Mouse (Mus musculus) neural tube, embryonic 13.5 days (tissue): ENCODE measurements around the gene Aqp6. TPM values are rescaled to one million over a fixed set of nuclear protein-coding genes. Genes with fewer than 3 reads are reported as not detected.

Experiments
- ATAC-seq: fragments of 200-750 bp; cut with Nextera tagmentation; 2 replicates; pipeline ENCODE4 v1.8.0; 2017; ENCODE audit warnings: low read depth, mild to moderate bottlenecking, moderate TSS enrichment, moderate library complexity
- H3K27ac ChIP-seq: fragments of 300-500 bp; sonication (generic); replicated peaks from 2 replicates; pipeline ENCODE4 v1.5.1; 2015; ENCODE audit warnings: moderate library complexity, mild to moderate bottlenecking, inconsistent platforms
- H3K27me3 ChIP-seq: fragments of 300-500 bp; sonication (generic); 2 replicates; pipeline ENCODE4 v1.6.1; 2015; ENCODE audit warnings: mild to moderate bottlenecking, inconsistent platforms
- H3K36me3 ChIP-seq: fragments of 300-500 bp; sonication (generic); 2 replicates; pipeline ENCODE4 v1.6.1; 2015; ENCODE audit warnings: mild to moderate bottlenecking, inconsistent platforms
- H3K4me1 ChIP-seq: fragments of 300-500 bp; sonication (generic); replicated peaks from 2 replicates; pipeline ENCODE4 v1.6.1; 2015; ENCODE audit warnings: inconsistent platforms
- H3K4me2 ChIP-seq: fragments of 300-500 bp; sonication (generic); 2 replicates; pipeline ENCODE4 v1.6.1; 2015; ENCODE audit warnings: inconsistent platforms, mild to moderate bottlenecking, moderate library complexity
- H3K4me3 ChIP-seq: fragments of 300-500 bp; sonication (generic); 2 replicates; pipeline ENCODE4 v1.5.1; 2015; ENCODE audit warnings: mild to moderate bottlenecking, inconsistent platforms
- H3K9ac ChIP-seq: fragments of 300-500 bp; sonication (generic); 2 replicates; pipeline ENCODE4 v1.6.1; 2015; ENCODE audit warnings: moderate library complexity, mild to moderate bottlenecking, inconsistent platforms
- H3K9me3 ChIP-seq: fragments of 300-500 bp; sonication (generic); 2 replicates; pipeline ENCODE4 v1.6.1; 2016; ENCODE audit warnings: inconsistent platforms
- WGBS: fragments of 180-500 bp; shearing (Covaris S2); methylation state at CpG from one replicate; pipeline ENCODE4 v1.1.7; 2015; 5-methylcytosine and 5-hydroxymethylcytosine counted together
- polyA plus RNA-seq: library from polyadenylated mRNA; unstranded; fragments of >200 nt; fragmentation: Nextera tagmentation; extraction: Ambion mirVana; gene quantifications from 2 replicates; pipeline ENCODE4 v1.2.1, GENCODE M21; 2015

Aqp6 gene
- polyA plus RNA-seq, 1 experiment from 2014 or later = 3.6 TPM

GRCm38 (mm10) chr15:99602206-99602820 is 1.1 kb downstream of the Aqp6 start:
- H3K4me1 ChIP-seq = peaks cover 78% of the 10 kb centered on the region
- H3K27ac ChIP-seq = peak overlapping the region; percentile 87
- WGBS = 63% methylated on average over 17 of the region's 17 CpGs

DNA sequence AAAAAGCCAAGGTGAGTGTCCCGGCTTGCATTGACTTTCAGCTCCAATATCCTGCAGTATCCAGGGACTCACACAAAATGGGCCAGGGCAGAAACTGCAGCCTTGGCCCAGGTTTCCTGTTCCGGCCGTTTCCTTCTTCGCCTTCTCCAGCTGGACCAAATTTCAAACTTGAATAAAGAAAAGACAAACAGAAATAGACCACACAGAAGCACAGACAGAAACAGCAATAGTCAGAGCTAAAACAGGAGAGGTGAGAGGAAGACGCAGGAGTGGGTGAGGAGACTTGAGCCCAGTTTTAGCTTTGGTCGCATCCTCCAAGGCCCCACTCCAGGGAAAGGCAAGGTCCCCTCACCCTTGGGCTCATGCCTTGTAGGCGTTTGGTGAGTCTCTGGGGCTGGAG is 2.0 kb downstream of the Aqp6 start:
- Histone ChIP-seq H3K4me3 (no peak overlapping the region), H3K9me3 (no peaks in the 10 kb centered on the region), H3K27me3 (peaks cover 3% of the 10 kb centered on the region; the same call in 1 of the 2 replicates), H3K4me2 (no peak overlapping the region), H3K4me1 (peaks cover 80% of the 10 kb centered on the region), H3K27ac (peak overlapping the region; percentile 87), H3K9ac (no peak overlapping the region), H3K36me3 (no peaks in the 10 kb centered on the region)
- WGBS = 84% methylated on average over 7 of the region's 7 CpGs
- ATAC-seq = no peak

More at GRCm38 (mm10) chr15:99602206-99602820, 1.1 kb downstream of the Aqp6 start:
- no peak for ATAC-seq
- 0 out of 2 replicates have a peak overlapping the region, but pooled peaks have one; percentile 38 for H3K9ac ChIP-seq
- no peak overlapping the region for H3K4me3 ChIP-seq
- no peaks in the 10 kb centered on the region for H3K36me3 ChIP-seq
- peaks cover 3% of the 10 kb centered on the region; the same call in 1 of the 2 replicates for H3K27me3 ChIP-seq
- H3K4me2 ChIP-seq = no peak overlapping the region
- H3K9me3 ChIP-seq = no peaks in the 10 kb centered on the region

DNA sequence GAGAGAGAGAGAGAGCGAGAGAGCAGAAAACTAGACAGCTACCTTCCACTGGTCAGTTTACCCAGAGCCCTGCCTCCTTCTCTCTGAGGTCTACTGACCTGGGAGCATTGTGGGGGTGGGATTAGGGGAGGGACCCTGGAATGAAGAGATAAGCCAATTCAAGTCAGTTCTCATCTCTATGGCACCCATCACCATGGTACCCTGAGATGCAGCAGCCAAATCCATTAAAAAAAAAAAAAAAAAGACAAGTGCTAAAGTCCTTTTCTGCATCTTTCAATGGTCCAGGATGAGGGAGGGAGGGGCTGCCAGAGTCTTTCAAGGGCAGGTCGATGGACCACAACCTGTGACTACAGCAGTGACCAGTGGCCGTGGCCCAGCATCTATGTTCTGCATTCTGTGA is 4.4 kb downstream of the Aqp6 start:
- Histone ChIP-seq H3K27me3 (peaks cover 3% of the 10 kb centered on the region; the same call in 1 of the 2 replicates), H3K4me3 (no peak overlapping the region), H3K4me2 (no peak overlapping the region), H3K4me1 (peaks cover 73% of the 10 kb centered on the region), H3K9me3 (no peaks in the 10 kb centered on the region), H3K9ac (no peak overlapping the region), H3K36me3 (no peaks in the 10 kb centered on the region), H3K27ac (0 out of 2 replicates have a peak overlapping the region, but pooled peaks have one; percentile 9)
- WGBS = 66% methylated on average over 3 of the region's 3 CpGs
- ATAC-seq = no peak

DNA sequence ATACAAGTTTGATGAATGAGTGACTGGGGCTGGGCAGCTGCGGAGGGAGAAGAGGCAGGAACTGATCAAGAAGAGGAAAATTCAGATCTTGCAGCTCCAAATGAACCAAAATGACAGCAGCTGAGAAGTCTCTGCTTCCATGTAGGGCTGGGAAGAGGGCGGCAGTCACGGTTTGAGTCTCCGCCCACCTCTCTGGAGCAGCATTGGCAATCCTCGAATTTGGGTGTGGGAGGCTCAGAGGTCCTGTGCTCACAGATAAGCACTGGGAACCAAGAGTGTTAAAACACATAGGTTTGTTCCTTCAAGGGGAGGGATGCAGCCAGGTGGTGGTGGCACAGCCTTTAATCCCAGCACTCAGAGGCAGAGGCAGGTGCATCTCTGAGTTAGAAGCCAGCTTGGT is 5.3 kb downstream of the Aqp6 start:
- 29% methylated on average over 5 of the region's 5 CpGs for WGBS
- H3K9me3 ChIP-seq = no peaks in the 10 kb centered on the region
- no peak for ATAC-seq
- no peak overlapping the region for H3K4me3 ChIP-seq
- peak overlapping the region; percentile 38; the same call in 1 of the 2 replicates for H3K27ac ChIP-seq
- H3K27me3 ChIP-seq = peaks cover 3% of the 10 kb centered on the region; the same call in 1 of the 2 replicates
- H3K4me2 ChIP-seq = no peak overlapping the region
- H3K9ac ChIP-seq = no peak overlapping the region
- H3K36me3 ChIP-seq = no peaks in the 10 kb centered on the region
- peaks cover 71% of the 10 kb centered on the region for H3K4me1 ChIP-seq

DNA sequence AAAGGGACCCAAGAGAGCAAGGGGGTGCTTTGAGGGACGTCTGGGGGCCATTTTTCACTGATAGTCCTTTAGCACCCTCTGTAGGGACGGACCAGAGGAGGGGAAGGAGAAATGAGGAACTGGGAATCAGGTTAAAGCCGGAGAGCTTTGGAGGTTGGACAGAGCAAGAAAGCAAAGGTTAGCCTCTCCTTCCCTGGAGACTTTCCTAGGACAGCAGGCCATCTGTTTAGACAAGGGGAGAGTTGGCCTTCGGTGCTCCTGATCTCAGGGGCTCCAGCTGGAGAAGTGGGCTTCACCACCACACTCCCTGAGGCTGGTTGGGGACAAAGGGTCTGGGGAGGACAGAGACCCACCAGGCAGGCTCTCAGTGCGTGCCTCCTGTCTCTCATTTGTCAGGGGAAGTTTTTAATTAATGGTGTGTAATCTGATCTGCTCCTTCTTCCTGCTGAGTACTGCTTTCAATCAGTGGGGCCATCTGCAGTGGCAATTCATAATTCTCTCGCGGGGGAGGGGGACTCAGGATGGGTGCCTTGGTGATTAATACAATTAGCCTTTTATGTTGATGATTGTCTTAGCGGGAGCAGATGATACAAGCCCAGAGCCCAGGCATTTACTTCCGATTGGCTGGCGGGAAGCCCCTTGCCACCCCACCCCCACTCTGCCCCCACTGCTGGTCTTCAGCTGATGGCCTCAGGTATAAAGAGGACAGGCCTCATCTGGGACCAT is 6.4 kb downstream of the Aqp6 start:
- Histone ChIP-seq H3K9me3 (no peaks in the 10 kb centered on the region), H3K4me2 (no peak overlapping the region), H3K36me3 (no peaks in the 10 kb centered on the region), H3K27ac (peak overlapping the region; percentile 64), H3K4me1 (peaks cover 69% of the 10 kb centered on the region), H3K4me3 (no peak overlapping the region), H3K27me3 (peaks cover 3% of the 10 kb centered on the region; the same call in 1 of the 2 replicates), H3K9ac (no peak overlapping the region)
- WGBS = 10% methylated on average over 10 of the region's 10 CpGs
- ATAC-seq = peak; percentile 74

DNA sequence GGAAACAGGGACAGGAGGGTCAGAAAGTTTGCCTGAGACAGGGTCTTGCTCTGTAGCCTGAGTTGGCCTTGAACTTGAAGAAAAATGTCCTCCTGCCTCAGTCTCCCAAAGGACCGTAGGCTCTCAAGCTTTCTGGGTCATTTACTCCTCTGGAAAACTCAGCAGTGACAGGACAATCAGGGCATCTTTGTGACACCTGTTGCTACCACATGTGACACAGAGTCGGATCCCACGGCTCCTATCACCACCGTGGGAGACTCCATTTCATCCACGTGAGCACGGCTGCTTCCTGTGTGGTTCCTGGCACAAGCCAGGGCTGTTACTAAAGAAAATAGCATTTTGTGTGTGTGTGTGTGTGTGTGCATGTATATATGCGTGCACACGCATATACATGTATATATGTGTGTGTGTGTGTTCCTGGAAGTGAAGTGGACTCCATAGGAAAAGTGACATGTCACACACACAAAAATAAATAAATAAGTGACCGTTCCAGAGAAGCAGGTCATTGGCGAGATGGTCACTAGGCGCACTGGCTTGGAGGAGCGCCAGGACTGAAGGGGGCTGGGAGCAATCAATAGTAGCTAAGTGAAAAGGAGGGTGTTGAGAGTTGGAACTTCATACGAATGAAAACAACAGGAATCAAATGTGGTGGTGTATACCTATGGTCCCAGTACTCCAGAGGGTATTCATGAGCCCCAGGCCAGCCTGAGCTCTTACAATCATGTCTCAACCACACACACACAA is 7.4 kb downstream of the Aqp6 start:
- Histone ChIP-seq H3K4me1 (peaks cover 65% of the 10 kb centered on the region), H3K4me3 (no peak overlapping the region), H3K9me3 (no peaks in the 10 kb centered on the region), H3K27ac (peak overlapping the region; percentile 64), H3K27me3 (no peaks in the 10 kb centered on the region), H3K36me3 (no peaks in the 10 kb centered on the region), H3K9ac (no peak overlapping the region), H3K4me2 (no peak overlapping the region)
- WGBS = 64% methylated on average over 13 of the region's 13 CpGs
- ATAC-seq = no peak

DNA sequence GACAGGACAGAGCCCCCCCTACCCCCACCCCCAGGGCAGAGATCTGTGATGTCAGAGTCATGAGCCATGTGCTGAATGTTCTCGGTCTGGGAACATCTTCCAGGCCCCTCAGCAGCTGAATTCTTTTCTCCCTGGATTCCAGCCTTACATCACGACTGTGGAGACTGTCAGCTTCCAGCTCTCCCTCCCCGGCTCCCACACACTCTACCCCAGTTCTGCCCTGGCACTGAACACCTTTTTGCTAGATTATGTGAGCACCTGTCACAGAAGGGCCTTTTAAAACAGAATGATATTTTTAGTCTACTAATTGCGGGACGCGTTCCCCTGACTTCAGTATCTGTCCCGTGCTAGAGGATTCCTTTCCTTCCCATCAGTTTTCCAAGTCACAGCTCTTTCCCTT is 10.4 kb downstream of the Aqp6 start:
- Histone ChIP-seq H3K4me1 (peaks cover 62% of the 10 kb centered on the region), H3K4me2 (no peak overlapping the region), H3K36me3 (no peaks in the 10 kb centered on the region), H3K4me3 (no peak overlapping the region), H3K9me3 (no peaks in the 10 kb centered on the region), H3K27me3 (peaks cover 5% of the 10 kb centered on the region; the same call in 1 of the 2 replicates), H3K27ac (peak overlapping the region; percentile 59), H3K9ac (peak overlapping the region; percentile 54; the same call in 1 of the 2 replicates)
- no peak for ATAC-seq
- WGBS = 67% methylated on average over 7 of the region's 7 CpGs

DNA sequence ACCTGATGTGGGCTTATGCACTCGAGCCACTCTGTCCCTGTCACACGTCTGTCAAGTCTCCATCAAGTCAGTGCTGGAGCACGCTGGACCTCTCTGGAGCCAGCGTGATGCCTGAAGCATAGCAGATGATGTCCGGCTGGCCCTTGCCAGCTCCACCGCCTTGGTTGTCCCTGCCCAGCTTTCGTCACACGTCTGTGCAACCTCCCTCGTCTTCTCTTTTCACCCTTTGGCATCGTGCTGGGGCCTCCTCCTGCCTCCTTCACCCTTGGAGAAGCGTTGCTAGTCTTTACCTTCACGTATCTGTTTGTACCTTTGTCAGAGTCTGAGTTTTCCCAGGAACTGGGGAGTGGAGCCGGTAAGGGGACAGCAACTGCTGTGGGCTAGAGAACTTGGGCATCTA is 13.1 kb downstream of the Aqp6 start:
- ATAC-seq = no peak
- H3K9ac ChIP-seq = no peak overlapping the region
- peaks cover 5% of the 10 kb centered on the region; the same call in 1 of the 2 replicates for H3K27me3 ChIP-seq
- peak overlapping the region; percentile 76 for H3K27ac ChIP-seq
- WGBS = 80% methylated on average over 13 of the region's 13 CpGs
- no peak overlapping the region for H3K4me3 ChIP-seq
- H3K9me3 ChIP-seq = no peaks in the 10 kb centered on the region
- 0 out of 2 replicates have a peak, but pooled peaks cover 2% of the 10 kb centered on the region for H3K36me3 ChIP-seq
- peaks cover 45% of the 10 kb centered on the region for H3K4me1 ChIP-seq
- no peak overlapping the region for H3K4me2 ChIP-seq

DNA sequence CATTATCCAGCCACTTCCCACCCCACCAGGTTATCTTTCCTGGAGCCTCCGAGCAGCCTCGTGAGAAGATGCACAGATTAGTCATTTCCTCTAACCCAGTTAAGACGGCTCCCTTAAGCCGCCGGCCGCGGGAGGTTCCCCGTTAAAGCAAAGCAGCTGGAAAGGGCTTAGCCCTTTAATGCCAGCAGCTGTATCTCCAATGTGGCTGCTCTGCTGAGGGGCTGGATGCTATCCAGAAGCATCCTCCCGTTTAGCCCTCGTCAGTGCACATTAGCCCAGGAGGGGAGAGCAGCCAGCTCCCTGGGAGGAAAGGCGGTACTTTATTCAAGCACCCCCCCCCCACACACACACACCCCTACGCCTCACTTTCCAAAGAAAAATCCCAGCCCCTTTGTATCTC is 13.6 kb downstream of the Aqp6 start:
- H3K36me3 ChIP-seq = 0 out of 2 replicates have a peak, but pooled peaks cover 2% of the 10 kb centered on the region
- H3K4me1 ChIP-seq = peaks cover 50% of the 10 kb centered on the region
- H3K9ac ChIP-seq = peak overlapping the region; percentile 48
- H3K27me3 ChIP-seq = peaks cover 5% of the 10 kb centered on the region; the same call in 1 of the 2 replicates
- H3K27ac ChIP-seq = peak overlapping the region; percentile 76
- 16% methylated on average over 12 of the region's 12 CpGs for WGBS
- 0 out of 2 replicates have a peak overlapping the region, but pooled peaks have one; percentile 9 for H3K4me2 ChIP-seq
- H3K4me3 ChIP-seq = no peak overlapping the region
- peak; percentile 38; the same call in 1 of the 2 replicates for ATAC-seq
- H3K9me3 ChIP-seq = no peaks in the 10 kb centered on the region

DNA sequence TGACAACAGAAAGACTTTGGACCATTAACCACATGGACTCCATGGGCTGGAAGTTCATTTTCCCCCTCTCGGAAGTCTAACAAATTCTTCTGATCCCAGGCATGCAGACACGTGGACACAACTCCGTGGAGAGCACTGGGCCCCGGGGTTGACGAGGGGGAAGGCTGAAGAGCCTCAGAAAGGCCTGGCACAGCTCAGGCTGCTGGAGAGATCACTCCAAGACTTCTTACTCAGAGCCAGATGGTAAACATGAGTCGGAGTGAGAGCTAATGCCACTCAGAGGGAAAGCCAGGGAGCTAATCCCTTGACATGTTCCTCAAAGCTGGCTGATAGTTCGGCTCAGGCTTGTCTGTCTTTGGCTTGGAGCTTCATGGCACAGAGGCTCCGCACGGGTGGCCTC is 14.0 kb downstream of the Aqp6 start:
- ATAC-seq = no peak
- 72% methylated on average over 9 of the region's 9 CpGs for WGBS
- Histone ChIP-seq H3K4me1 (peaks cover 53% of the 10 kb centered on the region), H3K4me2 (0 out of 2 replicates have a peak overlapping the region, but pooled peaks have one; percentile 9), H3K4me3 (no peak overlapping the region), H3K36me3 (0 out of 2 replicates have a peak, but pooled peaks cover 3% of the 10 kb centered on the region), H3K27ac (peak overlapping the region; percentile 76), H3K27me3 (peaks cover 5% of the 10 kb centered on the region; the same call in 1 of the 2 replicates), H3K9me3 (no peaks in the 10 kb centered on the region), H3K9ac (peak overlapping the region; percentile 48; the same call in 1 of the 2 replicates)

DNA sequence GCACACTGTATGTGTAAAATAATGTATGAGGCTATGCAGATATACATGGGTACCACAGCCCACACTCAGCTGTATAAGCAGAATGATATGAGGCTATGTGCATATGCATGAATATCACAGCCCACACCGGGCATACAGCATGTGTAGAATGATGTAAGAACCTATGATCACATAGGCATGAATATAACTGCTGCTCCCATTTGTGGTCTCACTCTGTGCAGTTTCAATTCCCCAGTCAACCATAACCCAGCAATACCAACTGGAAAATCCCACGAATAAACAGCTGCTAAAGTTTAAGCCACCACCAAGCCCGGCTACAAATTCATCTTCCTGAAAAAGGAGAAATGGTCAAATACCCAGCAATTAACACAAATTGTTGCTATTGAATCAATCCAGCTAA is 17.4 kb downstream of the Aqp6 start:
- no peak for ATAC-seq
- H3K4me2 ChIP-seq = no peak overlapping the region
- WGBS = 80% methylated on average over 3 of the region's 3 CpGs
- H3K9ac ChIP-seq = no peak overlapping the region
- peaks cover 46% of the 10 kb centered on the region for H3K4me1 ChIP-seq
- peak overlapping the region; percentile 50; the same call in 1 of the 2 replicates for H3K27ac ChIP-seq
- H3K4me3 ChIP-seq = no peak overlapping the region
- peaks cover 5% of the 10 kb centered on the region; the same call in 1 of the 2 replicates for H3K27me3 ChIP-seq
- H3K36me3 ChIP-seq = peaks cover 32% of the 10 kb centered on the region
- H3K9me3 ChIP-seq = no peaks in the 10 kb centered on the region
